Mouse (Mus musculus) heart, embryonic 11.5 days (tissue): ENCODE results near the gene Mctp1. TPM values are rescaled to one million over a fixed set of nuclear protein-coding genes. Genes with fewer than 3 reads are reported as not detected.
"Not testable (repeated sequence)": the region's sequence is repeated elsewhere in the genome, so short reads cannot be mapped to it uniquely, and the experiment has no call there.

ENCODE experiments used
- ATAC-seq: fragments of 200-750 bp; cut with Nextera tagmentation; replicated peaks from 2 replicates; pipeline ENCODE4 v1.8.0; 2017; ENCODE audit warnings: moderate library complexity; ENCODE audit not compliant: insufficient number of reproducible peaks, low FRiP score, low TSS enrichment
- H3K27ac ChIP-seq: fragments of 300-500 bp; sonication (generic); 2 replicates; pipeline ENCODE4 v1.5.1; 2014; ENCODE audit warnings: mild to moderate bottlenecking, low read depth, low read length
- H3K27me3 ChIP-seq: fragments of 300-500 bp; sonication (generic); 2 replicates; pipeline ENCODE4 v1.6.1; 2014; ENCODE audit warnings: mild to moderate bottlenecking, low read length, mixed read lengths; ENCODE audit not compliant: control insufficient read depth, insufficient read depth
- H3K36me3 ChIP-seq: fragments of 300-500 bp; sonication (generic); 2 replicates; pipeline ENCODE4 v1.6.1; 2014; ENCODE audit warnings: mild to moderate bottlenecking, low read length, moderate library complexity, mixed read lengths; ENCODE audit not compliant: control insufficient read depth, insufficient read depth
- H3K4me1 ChIP-seq: fragments of 300-500 bp; sonication (generic); 2 replicates; pipeline ENCODE4 v1.6.1; 2014; ENCODE audit warnings: low read length; ENCODE audit not compliant: control insufficient read depth, insufficient read depth
- H3K4me2 ChIP-seq: fragments of 300-500 bp; sonication (generic); 2 replicates; pipeline ENCODE4 v1.6.1; 2014; ENCODE audit warnings: mild to moderate bottlenecking, moderate library complexity
- H3K4me3 ChIP-seq: fragments of 300-500 bp; sonication (generic); 2 replicates; pipeline ENCODE4 v1.5.1; 2014; ENCODE audit warnings: low read depth, low read length
- H3K9ac ChIP-seq: fragments of 300-500 bp; sonication (generic); 2 replicates; pipeline ENCODE4 v1.6.1; 2014; ENCODE audit warnings: mild to moderate bottlenecking, low read depth, low read length, moderate library complexity
- H3K9me3 ChIP-seq: fragments of 300-500 bp; sonication (generic); replicated peaks from 2 replicates; pipeline ENCODE4 v1.6.1; 2016; ENCODE audit warnings: low read length; ENCODE audit not compliant: control insufficient read depth
- WGBS: fragments of 180-500 bp; shearing (Covaris S2); extraction: QIAGEN DNeasy Blood & Tissue Kit; methylation state at CpG from one replicate; pipeline ENCODE4 v1.1.7; 2014; ENCODE audit not compliant: insufficient replicate concordance; 5-methylcytosine and 5-hydroxymethylcytosine counted together
- polyA plus RNA-seq: library from polyadenylated mRNA; unstranded; fragments of >200 nt; fragmentation: Nextera tagmentation; extraction: Ambion mirVana; gene quantifications from 2 replicates; pipeline ENCODE4 v1.2.1, GENCODE M21; 2014

The Mctp1 gene
- polyA plus RNA-seq, 1 experiment from 2014 or later = 0.37 TPM

DNA sequence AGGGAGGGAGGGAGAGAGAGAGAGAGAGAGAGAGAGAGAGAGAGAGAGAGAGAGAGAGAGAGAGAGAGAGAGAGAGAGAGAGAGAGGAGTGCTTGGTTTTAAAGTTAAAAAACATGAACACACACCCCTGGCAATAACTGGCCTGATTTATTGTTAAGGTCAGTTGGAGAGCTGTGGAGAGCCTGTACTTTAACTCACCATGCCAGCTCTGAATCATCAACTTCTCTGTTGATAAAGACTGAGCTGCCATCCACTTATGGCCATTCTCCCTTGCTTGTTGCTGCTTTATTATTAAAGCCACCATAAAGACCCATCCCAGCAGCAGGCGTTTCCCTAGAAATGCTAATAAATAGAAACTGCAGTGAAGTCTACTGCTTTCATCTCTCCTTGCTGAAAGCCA is 542.5 kb downstream of the Mctp1 start:
- no peak overlapping the region for H3K9ac ChIP-seq
- no peaks in the 10 kb centered on the region for H3K4me1 ChIP-seq
- 63% methylated on average over 1 of the region's 1 CpGs for WGBS
- H3K9me3 ChIP-seq = no peaks in the 10 kb centered on the region
- H3K27ac ChIP-seq = no peak overlapping the region
- H3K36me3 ChIP-seq = no peaks in the 10 kb centered on the region
- no peaks in the 10 kb centered on the region for H3K27me3 ChIP-seq
- no peak overlapping the region for H3K4me2 ChIP-seq
- H3K4me3 ChIP-seq = no peak overlapping the region
- ATAC-seq = no peak

DNA sequence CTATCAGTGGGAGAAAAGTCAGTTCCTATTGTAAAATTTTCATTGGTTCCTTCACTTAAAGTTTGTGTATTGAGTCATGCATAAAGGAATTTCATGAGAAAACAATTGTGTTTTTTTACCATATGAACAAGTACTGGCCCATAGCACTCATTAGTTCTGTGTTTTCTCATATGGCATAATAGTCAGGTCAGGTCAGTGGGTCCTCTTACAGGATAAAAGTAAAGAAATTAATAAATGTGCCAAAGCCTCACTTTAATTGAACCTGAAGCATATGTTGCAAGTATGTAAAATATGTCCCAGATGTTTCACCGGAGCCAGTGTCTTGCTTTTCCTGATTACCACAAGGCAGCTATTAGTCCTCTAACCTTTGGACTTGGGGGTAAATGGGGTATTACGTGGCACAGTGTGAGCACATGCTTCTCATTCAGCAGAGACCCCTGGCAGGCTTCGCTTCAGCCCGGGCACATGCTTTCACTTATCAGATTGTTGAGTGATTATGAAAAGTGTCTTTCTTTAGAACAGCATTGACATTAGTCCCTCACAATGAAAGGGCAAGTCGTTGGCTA is 543.6 kb downstream of the Mctp1 start:
- Histone ChIP-seq H3K27ac (no peak overlapping the region), H3K4me2 (no peak overlapping the region), H3K4me3 (no peak overlapping the region), H3K9me3 (no peaks in the 10 kb centered on the region), H3K36me3 (no peaks in the 10 kb centered on the region), H3K27me3 (no peaks in the 10 kb centered on the region), H3K9ac (no peak overlapping the region), H3K4me1 (no peaks in the 10 kb centered on the region)
- WGBS = 60% methylated on average over 5 of the region's 5 CpGs
- no peak for ATAC-seq

DNA sequence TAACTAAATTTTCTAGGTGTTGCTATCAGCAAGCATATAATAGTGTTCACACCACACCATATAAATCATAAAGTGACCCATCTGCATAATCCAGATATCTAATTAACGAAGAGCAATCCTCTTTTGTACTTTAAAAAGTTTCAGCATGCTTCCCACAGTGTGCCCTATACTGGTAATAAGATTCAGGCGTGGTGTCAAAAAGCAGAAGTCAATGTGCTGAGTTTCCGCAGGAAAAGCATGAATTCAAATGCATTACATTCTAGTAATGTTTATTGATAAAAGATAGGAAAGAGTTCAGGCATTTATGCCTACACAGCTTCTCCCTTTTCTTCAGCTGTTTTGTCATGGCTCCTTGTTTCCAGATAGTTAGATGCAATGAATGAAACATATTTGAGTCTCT is 544.8 kb downstream of the Mctp1 start:
- Histone ChIP-seq H3K27me3 (no peaks in the 10 kb centered on the region), H3K27ac (no peak overlapping the region), H3K4me1 (no peaks in the 10 kb centered on the region), H3K9ac (no peak overlapping the region), H3K4me2 (no peak overlapping the region), H3K36me3 (no peaks in the 10 kb centered on the region), H3K9me3 (no peaks in the 10 kb centered on the region), H3K4me3 (no peak overlapping the region)
- WGBS = 76% methylated on average over 3 of the region's 3 CpGs
- no peak for ATAC-seq

DNA sequence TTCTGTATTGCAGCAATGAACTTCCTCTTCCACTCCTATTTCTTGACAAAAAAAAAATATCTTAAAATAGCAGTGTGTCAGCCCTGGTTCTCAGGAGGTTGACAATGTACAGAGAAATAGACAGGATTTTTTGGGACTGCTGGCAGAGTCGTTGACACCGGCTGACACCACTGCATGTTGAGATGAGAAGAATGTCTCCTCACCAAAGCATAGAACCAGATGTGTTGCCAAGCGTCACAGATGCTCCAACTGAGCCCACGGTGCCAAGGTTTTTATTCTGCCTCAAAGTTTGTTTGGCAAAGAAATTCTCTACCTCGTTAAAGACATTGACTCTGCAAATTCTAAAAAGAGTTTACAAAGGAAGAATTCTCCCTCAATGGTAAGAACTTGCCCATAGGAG is 548.6 kb downstream of the Mctp1 start:
- ATAC-seq = no peak
- Histone ChIP-seq H3K4me3 (no peak overlapping the region), H3K27me3 (no peaks in the 10 kb centered on the region), H3K27ac (no peak overlapping the region), H3K9me3 (no peaks in the 10 kb centered on the region), H3K36me3 (no peaks in the 10 kb centered on the region), H3K4me2 (no peak overlapping the region), H3K4me1 (no peaks in the 10 kb centered on the region), H3K9ac (no peak overlapping the region)
- 62% methylated on average over 5 of the region's 5 CpGs for WGBS

DNA sequence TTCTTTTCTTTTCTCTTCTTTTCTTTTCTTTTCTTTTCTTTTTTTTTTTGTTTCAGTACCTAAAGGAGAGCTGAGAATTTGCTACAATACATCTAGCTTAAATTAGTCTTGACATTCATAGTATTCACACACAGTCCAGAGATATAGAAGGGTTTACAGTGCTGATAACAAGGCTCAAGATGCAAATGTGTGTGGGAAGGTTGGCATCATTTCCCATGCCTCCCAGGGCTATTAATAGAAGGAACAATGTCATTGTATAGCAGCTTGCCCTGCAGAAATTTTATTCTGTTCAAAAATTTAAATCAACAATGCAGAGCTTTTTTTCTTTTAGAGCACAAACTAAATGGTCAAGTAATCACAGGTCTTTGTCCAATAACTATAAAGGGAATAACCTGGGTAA is 564.9 kb downstream of the Mctp1 start:
- ATAC-seq = no peak
- H3K27ac ChIP-seq = no peak overlapping the region

DNA sequence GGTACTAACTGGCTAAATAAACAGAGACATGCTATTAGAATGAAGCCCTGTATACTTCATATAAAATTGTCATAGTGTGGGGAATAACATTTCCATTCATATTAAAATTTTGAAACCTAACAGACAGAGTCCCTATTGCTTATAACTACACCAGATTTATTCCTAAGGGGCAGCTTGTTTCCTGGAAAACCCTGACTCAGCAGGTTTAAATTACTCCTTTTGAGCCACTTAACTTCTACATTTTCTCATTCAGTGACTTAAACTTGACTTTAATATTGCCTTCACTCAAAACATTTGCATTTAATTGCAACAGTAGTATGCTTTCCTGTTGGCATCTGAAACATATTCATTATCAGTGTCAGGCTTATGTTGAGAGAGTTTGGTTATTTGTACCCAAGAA is 583.3 kb downstream of the Mctp1 start:
- no peak for ATAC-seq
- Histone ChIP-seq H3K36me3 (no peaks in the 10 kb centered on the region), H3K27me3 (no peaks in the 10 kb centered on the region), H3K4me3 (no peak overlapping the region), H3K9ac (no peak overlapping the region), H3K4me2 (no peak overlapping the region), H3K27ac (no peak overlapping the region), H3K4me1 (no peaks in the 10 kb centered on the region), H3K9me3 (no peaks in the 10 kb centered on the region)

More for the DNA sequence above, 564.9 kb downstream of the Mctp1 start:
- Histone ChIP-seq H3K4me1 (no peaks in the 10 kb centered on the region), H3K4me3 (no peak overlapping the region), H3K9me3 (no peaks in the 10 kb centered on the region), H3K27me3 (no peaks in the 10 kb centered on the region), H3K36me3 (no peaks in the 10 kb centered on the region), H3K9ac (no peak overlapping the region), H3K4me2 (no peak overlapping the region)

DNA sequence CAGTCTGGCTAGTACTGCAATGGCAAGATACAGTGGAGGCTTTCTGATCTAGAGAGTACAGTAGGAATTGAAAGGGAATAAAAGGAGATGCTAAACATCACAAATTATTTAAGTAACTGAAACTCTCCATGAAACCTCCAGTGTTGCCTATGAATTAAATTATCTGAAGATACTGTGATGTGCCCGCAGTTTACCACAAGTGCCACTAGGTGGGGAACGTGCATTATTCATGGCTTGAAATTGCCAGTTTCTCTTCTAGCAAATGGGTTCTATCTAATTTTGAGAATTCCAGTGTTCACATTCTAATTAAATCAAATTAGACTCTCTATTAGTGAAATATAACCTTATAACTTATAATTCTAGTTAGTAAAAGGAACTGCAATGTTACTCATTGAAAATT is 585.1 kb downstream of the Mctp1 start:
- no peak for ATAC-seq
- WGBS = 2% methylated on average over 2 of the region's 2 CpGs

DNA sequence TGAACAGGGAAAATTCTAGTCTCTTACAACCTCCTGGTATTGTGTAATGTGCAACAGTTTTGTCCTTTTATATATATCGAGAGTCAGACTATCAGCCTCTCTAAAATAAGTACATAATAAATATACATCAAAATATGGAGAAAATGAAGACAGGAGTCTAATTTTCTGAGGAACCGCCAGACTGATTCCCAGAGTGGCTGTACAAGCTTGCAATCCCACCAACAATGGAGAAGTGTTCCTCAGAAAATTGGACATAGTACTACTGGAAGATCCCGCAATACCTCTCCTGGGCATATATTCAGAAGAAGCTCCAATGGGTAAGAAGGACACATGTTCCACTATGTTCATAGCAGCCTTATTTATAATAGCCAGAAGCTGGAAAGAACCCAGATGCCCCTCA is 586.7 kb downstream of the Mctp1 start:
- H3K27me3 ChIP-seq, H3K9ac ChIP-seq, H3K4me3 ChIP-seq, H3K4me2 ChIP-seq, H3K9me3 ChIP-seq, H3K27ac ChIP-seq, H3K36me3 ChIP-seq, ATAC-seq, H3K4me1 ChIP-seq: not testable (repeated sequence)
- 90% methylated on average over 3 of the region's 3 CpGs for WGBS

More for the DNA sequence above, 585.1 kb downstream of the Mctp1 start:
- Histone ChIP-seq H3K9me3 (no peaks in the 10 kb centered on the region), H3K27me3 (no peaks in the 10 kb centered on the region), H3K4me1 (no peaks in the 10 kb centered on the region), H3K36me3 (no peaks in the 10 kb centered on the region), H3K4me3 (no peak overlapping the region), H3K27ac (no peak overlapping the region), H3K4me2 (no peak overlapping the region), H3K9ac (no peak overlapping the region)

DNA sequence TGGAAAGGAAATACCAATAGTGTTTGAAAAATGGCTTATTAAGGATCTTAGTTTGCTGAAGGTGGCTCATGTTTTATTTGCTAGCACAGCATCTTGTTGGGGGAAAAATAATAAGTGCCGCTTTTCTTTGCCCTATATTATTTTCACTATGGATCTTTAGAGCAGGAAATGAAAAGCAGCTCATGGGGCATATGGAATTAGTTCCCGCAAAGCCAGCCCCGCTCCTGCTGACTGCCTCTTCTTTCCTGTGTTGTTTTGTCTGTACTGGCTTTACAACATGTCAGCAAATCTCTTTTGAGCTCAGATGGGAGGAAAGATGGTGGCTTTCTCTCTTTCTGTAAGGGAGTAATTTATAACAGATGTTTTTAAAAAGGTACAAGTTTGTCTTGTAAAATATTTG is 618.3 kb downstream of the Mctp1 start:
- no peak overlapping the region for H3K9ac ChIP-seq
- no peaks in the 10 kb centered on the region for H3K9me3 ChIP-seq
- no peaks in the 10 kb centered on the region for H3K27me3 ChIP-seq
- no peak overlapping the region for H3K4me3 ChIP-seq
- no peaks in the 10 kb centered on the region for H3K4me1 ChIP-seq
- WGBS = 73% methylated on average over 3 of the region's 3 CpGs
- no peak for ATAC-seq
- H3K27ac ChIP-seq = no peak overlapping the region
- H3K4me2 ChIP-seq = no peak overlapping the region
- H3K36me3 ChIP-seq = no peaks in the 10 kb centered on the region
